Mouse (Mus musculus) intestine, embryonic 15.5 days (tissue): ENCODE data around the gene Tmem50b. TPM values are rescaled to one million over a fixed set of nuclear protein-coding genes. Genes with fewer than 3 reads are reported as not detected.

Source experiments
- ATAC-seq: fragments of 200-750 bp; cut with Nextera tagmentation; 2 replicates; pipeline ENCODE4 v1.8.0; 2017; ENCODE audit warnings: moderate TSS enrichment, moderate library complexity
- H3K27ac ChIP-seq: fragments of 300-500 bp; sonication (generic); 2 replicates; pipeline ENCODE4 v1.5.1; 2015; ENCODE audit warnings: mild to moderate bottlenecking, inconsistent platforms
- H3K27me3 ChIP-seq: fragments of 300-500 bp; sonication (generic); replicated peaks from 2 replicates; pipeline ENCODE4 v1.6.1; 2015; ENCODE audit warnings: inconsistent platforms
- H3K36me3 ChIP-seq: fragments of 300-500 bp; sonication (generic); 2 replicates; pipeline ENCODE4 v1.6.1; 2015; ENCODE audit warnings: inconsistent platforms
- H3K4me1 ChIP-seq: fragments of 300-500 bp; sonication (generic); replicated peaks from 2 replicates; pipeline ENCODE4 v1.6.1; 2015; ENCODE audit warnings: inconsistent platforms
- H3K4me2 ChIP-seq: fragments of 300-500 bp; sonication (generic); replicated peaks from 2 replicates; pipeline ENCODE4 v1.6.1; 2015; ENCODE audit warnings: mild to moderate bottlenecking, inconsistent platforms
- H3K4me3 ChIP-seq: fragments of 300-500 bp; sonication (generic); replicated peaks from 2 replicates; pipeline ENCODE4 v1.5.1; 2015; ENCODE audit warnings: inconsistent platforms
- H3K9ac ChIP-seq: fragments of 300-500 bp; sonication (generic); 2 replicates; pipeline ENCODE4 v1.6.1; 2015; ENCODE audit warnings: inconsistent platforms
- H3K9me3 ChIP-seq: fragments of 300-500 bp; sonication (generic); 2 replicates; pipeline ENCODE4 v1.6.1; 2016; ENCODE audit warnings: inconsistent platforms
- WGBS: fragments of 180-500 bp; shearing (Covaris S2); methylation state at CpG from one replicate; pipeline ENCODE4 v1.1.7; 2015; 5-methylcytosine and 5-hydroxymethylcytosine counted together
- polyA plus RNA-seq: library from polyadenylated mRNA; unstranded; fragments of >200 nt; fragmentation: Nextera tagmentation; extraction: Ambion mirVana; gene quantifications from 2 replicates; pipeline ENCODE4 v1.2.1, GENCODE M21; 2015

The Tmem50b gene
- polyA plus RNA-seq, 1 experiment from 2014 or later, result 31.7 TPM

DNA sequence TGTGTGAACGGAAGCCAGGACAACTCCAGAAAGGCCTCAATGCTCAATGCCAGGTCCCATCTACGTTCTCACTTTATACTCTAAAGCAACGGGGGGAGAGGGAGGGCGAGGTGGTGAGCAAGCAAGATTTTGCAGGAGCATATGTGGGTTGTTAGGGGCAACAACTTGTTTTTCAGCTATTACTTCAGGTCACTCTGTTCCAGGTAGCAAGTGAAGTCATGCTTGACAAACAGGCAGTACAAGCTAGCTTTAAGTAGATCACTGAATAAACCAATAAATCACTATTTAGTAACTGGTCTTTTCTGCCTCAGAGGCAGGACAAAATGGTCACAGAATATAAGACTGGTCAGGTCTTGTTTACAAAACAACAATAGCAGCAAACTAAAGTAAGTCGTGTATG is 12.0 kb downstream of the Tmem50b start:
- WGBS, result 82% methylated on average over 5 of the region's 5 CpGs
- no peaks in the 10 kb centered on the region for H3K9me3 ChIP-seq
- ATAC-seq, result no peak

DNA sequence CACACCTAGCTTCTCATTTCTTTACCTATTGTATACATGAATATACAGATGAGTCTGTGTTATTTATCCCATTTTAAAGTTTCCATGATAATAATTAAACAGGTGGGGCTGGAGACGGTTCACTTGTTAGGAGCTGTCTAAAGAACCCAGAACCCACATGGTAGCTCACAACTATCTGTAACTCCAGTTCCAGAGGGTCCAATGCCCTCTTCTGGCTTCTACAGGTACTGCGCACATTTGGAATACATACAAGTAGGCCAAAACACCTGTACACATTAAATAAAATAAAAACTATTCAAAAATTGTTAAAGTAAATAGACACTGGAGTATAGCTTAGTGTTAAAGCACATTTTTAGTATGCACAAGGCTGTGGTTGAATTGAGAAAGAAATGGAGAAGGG is 15.3 kb downstream of the Tmem50b start:
- no peaks in the 10 kb centered on the region for H3K27me3 ChIP-seq
- no peaks in the 10 kb centered on the region; the same call in 1 of the 2 replicates for H3K36me3 ChIP-seq
- H3K4me1 ChIP-seq, result no peaks in the 10 kb centered on the region
- H3K4me2 ChIP-seq, result no peak overlapping the region
- ATAC-seq, result no peak
- H3K27ac ChIP-seq, result no peak overlapping the region
- no peak overlapping the region for H3K4me3 ChIP-seq
- 80% methylated on average over 2 of the region's 2 CpGs for WGBS
- no peak overlapping the region for H3K9ac ChIP-seq
- no peaks in the 10 kb centered on the region for H3K9me3 ChIP-seq

More for the DNA sequence above, 12.0 kb downstream of the Tmem50b start:
- H3K27me3 ChIP-seq, result no peaks in the 10 kb centered on the region
- no peak overlapping the region for H3K4me3 ChIP-seq
- H3K36me3 ChIP-seq, result no peaks in the 10 kb centered on the region; the same call in 1 of the 2 replicates
- no peak overlapping the region for H3K4me2 ChIP-seq
- no peak overlapping the region for H3K9ac ChIP-seq
- no peak overlapping the region for H3K27ac ChIP-seq
- H3K4me1 ChIP-seq, result 0 out of 2 replicates have a peak, but pooled peaks cover 2% of the 10 kb centered on the region

DNA sequence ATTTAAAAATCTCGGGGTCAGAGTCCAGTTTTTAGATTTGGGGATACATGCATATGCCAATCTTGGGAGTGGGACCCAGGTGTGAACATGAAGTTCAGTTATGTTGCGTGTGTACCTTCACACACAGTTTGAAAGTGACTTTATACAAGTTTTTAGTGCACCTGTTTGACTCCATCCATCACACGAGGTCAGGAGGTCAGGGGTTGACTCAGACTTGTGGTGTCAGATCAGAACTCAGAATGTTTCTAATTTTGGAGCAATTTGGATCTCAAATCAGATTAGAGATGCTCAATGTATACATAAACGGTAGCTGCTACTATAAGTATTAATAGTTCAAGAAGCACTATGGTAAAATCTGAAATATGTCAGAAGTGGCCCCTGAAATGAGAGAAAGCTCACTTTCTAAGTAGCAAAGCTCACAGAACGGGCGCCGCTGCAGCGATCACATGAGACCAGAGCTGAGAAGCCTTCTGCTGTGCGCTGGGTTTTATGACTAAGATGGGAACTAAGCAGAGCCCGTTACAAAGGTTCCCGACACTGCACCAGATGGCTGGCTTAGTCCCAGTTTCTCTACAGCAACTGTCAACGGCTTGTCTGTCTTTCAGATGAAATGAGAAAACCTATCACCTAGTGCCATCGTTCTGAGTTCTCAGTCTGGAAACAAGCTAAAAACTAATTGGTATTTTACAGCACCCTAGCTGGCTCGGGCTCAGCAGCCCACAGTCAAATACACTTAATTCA is 18.4 kb downstream of the Tmem50b start:
- Histone ChIP-seq H3K4me1 (no peaks in the 10 kb centered on the region), H3K27ac (no peak overlapping the region), H3K4me3 (no peak overlapping the region), H3K9me3 (no peaks in the 10 kb centered on the region), H3K27me3 (no peaks in the 10 kb centered on the region), H3K4me2 (no peak overlapping the region), H3K9ac (no peak overlapping the region), H3K36me3 (no peaks in the 10 kb centered on the region; the same call in 1 of the 2 replicates)
- ATAC-seq, result no peak
- 78% methylated on average over 14 of the region's 14 CpGs for WGBS

DNA sequence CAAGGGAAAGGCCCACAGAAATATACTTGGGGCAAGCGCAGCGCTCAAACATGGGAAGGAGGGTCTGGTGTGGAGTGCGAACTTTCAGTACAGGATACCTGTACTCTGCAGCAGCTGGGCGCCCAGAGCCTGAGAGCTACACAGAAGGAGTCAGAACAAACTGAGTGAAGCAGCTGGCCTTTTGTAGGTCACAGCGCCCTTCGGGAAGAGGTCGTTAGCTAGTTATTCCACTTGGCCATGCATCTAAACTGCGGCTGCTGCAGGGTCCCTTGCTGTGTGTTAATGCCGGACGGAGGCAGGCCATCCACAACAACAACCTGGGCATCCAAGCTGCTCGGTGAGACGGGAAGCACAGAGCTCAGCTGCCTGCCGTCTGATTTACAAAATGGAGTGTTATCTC is 22.4 kb downstream of the Tmem50b start:
- no peak overlapping the region for H3K4me3 ChIP-seq
- H3K27ac ChIP-seq, result no peak overlapping the region
- ATAC-seq, result no peak
- no peak overlapping the region for H3K9ac ChIP-seq
- H3K4me2 ChIP-seq, result no peak overlapping the region
- no peaks in the 10 kb centered on the region for H3K27me3 ChIP-seq
- no peaks in the 10 kb centered on the region for H3K36me3 ChIP-seq
- H3K9me3 ChIP-seq, result no peaks in the 10 kb centered on the region
- H3K4me1 ChIP-seq, result no peaks in the 10 kb centered on the region
- WGBS, result 77% methylated on average over 13 of the region's 13 CpGs

DNA sequence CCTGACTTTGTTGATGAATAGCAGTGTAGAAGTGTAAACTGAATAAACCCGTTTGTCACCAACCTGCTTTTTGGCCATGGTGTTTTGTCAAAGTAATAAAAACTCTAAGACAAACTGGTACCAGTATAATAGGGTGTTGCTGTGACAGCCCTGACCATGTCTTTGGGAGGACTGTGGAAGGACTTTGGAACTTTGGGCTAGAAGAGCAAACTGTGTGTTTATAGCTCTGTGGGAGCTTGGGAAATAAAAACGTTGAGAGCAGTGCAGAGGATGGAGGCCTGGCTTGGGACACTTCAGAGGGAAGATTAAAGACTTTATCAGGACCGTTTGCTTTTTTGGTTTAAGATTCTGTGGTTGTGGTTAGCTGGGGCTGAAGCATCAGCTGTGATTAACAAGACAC is 26.5 kb downstream of the Tmem50b start:
- Histone ChIP-seq H3K27ac (no peak overlapping the region), H3K4me3 (no peak overlapping the region), H3K9ac (no peak overlapping the region), H3K9me3 (no peaks in the 10 kb centered on the region), H3K4me1 (no peaks in the 10 kb centered on the region), H3K36me3 (no peaks in the 10 kb centered on the region), H3K27me3 (no peaks in the 10 kb centered on the region), H3K4me2 (no peak overlapping the region)
- peak; percentile 55 for ATAC-seq
- WGBS, result 39% methylated on average over 3 of the region's 3 CpGs

DNA sequence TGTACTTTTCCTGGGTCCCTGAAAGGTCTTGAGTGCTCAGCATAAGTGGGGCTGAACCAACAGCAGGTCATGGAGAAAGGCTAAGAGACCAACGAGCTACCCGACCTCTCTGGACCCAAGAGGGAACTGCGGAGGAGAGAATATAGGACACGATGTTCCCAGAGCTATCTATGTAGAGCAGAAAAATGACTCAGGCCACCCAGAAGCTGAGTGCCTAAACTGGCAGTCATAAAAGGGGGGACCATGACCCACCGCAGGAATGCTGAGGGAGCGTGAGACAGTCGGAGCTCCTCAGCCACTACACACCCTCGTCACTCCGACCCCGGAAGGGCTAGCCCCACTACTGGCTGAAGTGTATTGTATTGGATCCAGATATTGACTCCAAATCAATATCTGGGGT is 28.6 kb downstream of the Tmem50b start:
- WGBS, result 84% methylated on average over 10 of the region's 10 CpGs
- Histone ChIP-seq H3K9me3 (no peaks in the 10 kb centered on the region), H3K4me1 (0 out of 2 replicates have a peak, but pooled peaks cover 11% of the 10 kb centered on the region), H3K4me3 (no peak overlapping the region), H3K36me3 (0 out of 2 replicates have a peak, but pooled peaks cover 5% of the 10 kb centered on the region), H3K4me2 (no peak overlapping the region), H3K27me3 (no peaks in the 10 kb centered on the region), H3K27ac (no peak overlapping the region), H3K9ac (no peak overlapping the region)
- ATAC-seq, result no peak

DNA sequence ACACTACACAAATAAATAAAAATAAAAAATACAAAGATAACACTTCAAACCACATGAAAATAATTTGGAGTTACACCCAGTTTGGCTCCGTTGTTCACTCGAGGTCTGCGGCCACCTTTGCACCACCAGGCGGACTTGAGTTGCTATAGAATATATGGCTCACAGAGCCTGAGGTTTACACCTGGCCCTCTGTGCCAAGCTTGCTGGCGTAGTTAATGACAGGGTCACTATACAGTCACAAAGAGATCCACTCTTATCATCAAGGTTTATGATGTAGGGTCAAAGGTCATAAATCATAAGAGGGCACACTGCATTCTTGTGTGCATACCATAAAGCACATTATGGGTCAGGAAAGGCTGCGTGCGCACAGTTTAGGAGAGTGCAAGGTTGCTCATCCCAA is 31.6 kb downstream of the Tmem50b start:
- peak; percentile 72 for ATAC-seq

DNA sequence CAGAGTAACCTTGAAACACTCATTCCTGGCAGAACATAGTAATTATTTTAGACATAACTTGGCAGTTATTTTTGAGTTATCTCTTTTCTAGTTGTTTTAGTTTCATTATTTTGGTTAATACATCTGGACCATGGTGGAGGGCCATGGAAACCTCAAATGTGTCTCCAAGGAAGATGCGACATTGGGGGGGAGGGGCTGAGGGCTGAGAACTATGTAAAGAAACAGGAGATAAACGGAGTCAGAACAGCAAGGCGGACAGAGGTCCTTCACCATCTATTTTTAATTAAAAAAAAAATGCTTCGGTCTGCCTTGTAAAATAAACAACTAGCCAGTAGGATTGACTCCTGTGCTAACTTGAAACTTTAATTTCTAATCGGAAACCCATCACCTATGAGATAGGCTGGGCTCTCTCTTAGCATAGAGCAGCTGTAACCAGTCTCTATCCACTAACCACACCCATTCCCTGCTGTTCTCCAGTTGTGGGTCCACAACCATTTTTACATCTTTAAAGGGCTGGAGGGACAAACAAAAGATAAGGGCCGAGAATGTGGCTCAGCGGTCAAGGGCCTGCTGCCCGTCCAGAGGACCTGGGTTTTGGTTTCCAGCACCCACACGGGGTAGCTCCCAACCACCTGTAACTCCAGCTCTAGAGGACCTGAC is 32.2 kb downstream of the Tmem50b start:
- H3K36me3 ChIP-seq, result peaks cover 24% of the 10 kb centered on the region; the same call in 1 of the 2 replicates
- H3K9ac ChIP-seq, result no peak overlapping the region
- no peak overlapping the region for H3K4me3 ChIP-seq
- no peak overlapping the region for H3K4me2 ChIP-seq
- H3K27ac ChIP-seq, result no peak overlapping the region; the same call in 1 of the 2 replicates
- WGBS, result 47% methylated on average over 9 of the region's 9 CpGs
- H3K27me3 ChIP-seq, result no peaks in the 10 kb centered on the region
- peak; percentile 9; the same call in 1 of the 2 replicates for ATAC-seq
- H3K4me1 ChIP-seq, result 0 out of 2 replicates have a peak, but pooled peaks cover 11% of the 10 kb centered on the region
- no peaks in the 10 kb centered on the region for H3K9me3 ChIP-seq

More for the DNA sequence above, 31.6 kb downstream of the Tmem50b start:
- Histone ChIP-seq H3K4me3 (no peak overlapping the region), H3K9ac (no peak overlapping the region), H3K4me2 (no peak overlapping the region), H3K27me3 (no peaks in the 10 kb centered on the region), H3K27ac (no peak overlapping the region; the same call in 1 of the 2 replicates), H3K9me3 (no peaks in the 10 kb centered on the region), H3K4me1 (0 out of 2 replicates have a peak, but pooled peaks cover 11% of the 10 kb centered on the region), H3K36me3 (peaks cover 24% of the 10 kb centered on the region; the same call in 1 of the 2 replicates)
- WGBS, result 55% methylated on average over 7 of the region's 7 CpGs

DNA sequence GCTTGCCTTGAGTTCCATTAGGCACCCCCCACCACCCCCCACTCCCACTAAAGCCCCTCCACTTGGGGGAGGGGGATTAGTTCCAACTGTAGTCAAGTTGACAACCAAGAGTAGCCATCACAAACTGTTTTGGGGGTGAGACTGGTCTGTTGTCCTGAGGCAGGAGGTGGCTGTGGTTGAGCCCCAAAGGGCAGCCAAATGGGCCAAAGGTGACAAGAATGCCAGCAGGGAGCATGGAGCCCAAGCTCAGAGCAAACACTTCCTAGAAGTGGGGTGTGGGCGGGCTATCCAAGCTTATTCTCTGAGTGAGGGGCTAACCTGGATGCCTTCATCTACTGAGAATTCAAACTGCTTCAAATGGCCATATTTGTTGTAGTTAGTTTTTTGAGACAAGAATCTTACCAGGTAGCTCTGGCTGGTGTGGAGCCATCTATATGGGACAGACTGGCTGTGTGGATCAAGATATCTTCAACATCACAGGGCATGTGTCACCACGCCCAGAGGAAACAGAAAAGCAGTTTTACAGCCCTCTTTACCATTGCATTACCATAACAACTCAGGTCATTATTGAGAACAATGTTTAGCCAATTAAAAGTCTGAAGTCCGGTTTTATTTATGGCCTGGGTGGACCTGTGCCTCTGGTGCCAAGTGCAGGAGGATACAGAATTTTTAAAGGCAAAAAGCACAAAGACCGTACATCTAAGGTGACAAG is 32.9 kb downstream of the Tmem50b start:
- Histone ChIP-seq H3K4me3 (no peak overlapping the region), H3K27me3 (no peaks in the 10 kb centered on the region), H3K36me3 (peaks cover 26% of the 10 kb centered on the region; the same call in 1 of the 2 replicates), H3K4me2 (0 out of 2 replicates have a peak overlapping the region, but pooled peaks have one; percentile 7), H3K4me1 (0 out of 2 replicates have a peak, but pooled peaks cover 11% of the 10 kb centered on the region), H3K9me3 (no peaks in the 10 kb centered on the region), H3K9ac (no peak overlapping the region), H3K27ac (peak overlapping the region; percentile 11; the same call in 1 of the 2 replicates)
- peak; percentile 70 for ATAC-seq
- whole genome bisulfite sequencing, result 57% methylated on average over 4 of the region's 4 CpGs

DNA sequence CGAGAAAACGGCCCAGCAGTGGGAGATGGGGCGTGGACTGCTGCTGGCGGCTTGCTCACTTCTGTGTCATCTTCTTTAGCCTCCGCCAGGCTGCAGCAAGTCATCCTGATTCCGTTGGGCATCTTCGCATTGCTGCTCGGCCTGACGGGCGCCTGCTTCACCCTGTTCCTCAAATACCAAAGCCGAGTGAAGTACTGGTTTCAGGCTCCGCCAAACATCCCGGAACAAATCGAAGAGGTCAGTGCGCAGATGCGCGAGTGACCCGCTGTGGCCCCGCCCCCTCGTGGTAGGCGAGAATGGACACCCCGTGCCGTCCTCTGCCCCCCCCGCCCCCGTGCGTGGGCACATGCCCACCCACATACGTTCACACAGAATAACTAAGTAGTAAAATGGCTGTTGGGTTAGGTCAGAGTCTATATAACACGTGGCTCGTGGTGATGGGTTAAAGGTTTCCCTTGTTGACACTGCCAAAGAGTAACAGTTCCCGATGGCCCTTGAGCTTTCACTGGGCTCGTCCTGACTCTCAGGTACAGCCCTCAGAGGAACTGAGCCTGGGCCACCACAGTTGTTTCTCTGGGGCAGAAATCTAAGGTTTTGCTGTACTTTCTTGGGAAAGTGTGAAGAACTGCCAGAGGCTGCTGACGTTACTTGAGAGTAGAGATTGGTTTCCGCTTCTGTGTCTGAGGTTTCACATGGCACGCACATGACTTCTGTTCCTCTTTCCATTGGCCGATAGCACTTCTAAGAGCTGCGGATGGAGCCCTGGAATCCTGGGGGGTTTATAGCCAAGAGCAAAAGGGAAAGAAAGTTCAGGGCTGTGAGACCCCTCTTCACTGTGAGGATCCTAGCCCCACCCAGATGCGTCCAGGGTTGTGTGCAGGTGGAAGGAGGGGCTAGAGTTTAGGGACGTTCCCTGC is 35.8 kb downstream of the Tmem50b start:
- no peaks in the 10 kb centered on the region for H3K27me3 ChIP-seq
- 0 out of 2 replicates have a peak, but pooled peaks cover 11% of the 10 kb centered on the region for H3K4me1 ChIP-seq
- no peak overlapping the region for H3K27ac ChIP-seq
- no peak for ATAC-seq
- H3K9me3 ChIP-seq, result no peaks in the 10 kb centered on the region
- 74% methylated on average over 38 of the region's 38 CpGs for WGBS
- H3K4me3 ChIP-seq, result no peak overlapping the region
- no peak overlapping the region for H3K4me2 ChIP-seq
- H3K36me3 ChIP-seq, result peaks cover 39% of the 10 kb centered on the region; the same call in 1 of the 2 replicates
- no peak overlapping the region for H3K9ac ChIP-seq

DNA sequence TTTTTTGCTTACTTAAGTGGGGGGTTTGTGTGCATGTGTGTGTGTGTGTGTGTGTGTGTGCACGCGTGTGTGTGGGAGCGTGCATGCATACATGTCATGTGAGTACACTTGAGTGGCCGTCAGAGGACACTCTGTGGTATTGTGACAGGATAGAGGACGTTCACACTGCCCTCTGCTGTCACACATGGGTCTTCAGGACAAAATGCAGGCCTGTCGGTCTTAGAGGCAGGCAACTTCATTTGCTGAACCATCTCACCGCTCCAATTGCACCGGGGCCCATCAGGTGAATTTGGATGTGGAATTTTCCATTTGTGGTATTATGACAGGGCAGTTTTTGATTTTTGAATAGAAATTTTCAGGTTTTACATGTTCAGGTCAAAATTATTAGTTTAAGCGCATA is 36.5 kb downstream of the Tmem50b start:
- no peak overlapping the region for H3K27ac ChIP-seq
- peaks cover 39% of the 10 kb centered on the region; the same call in 1 of the 2 replicates for H3K36me3 ChIP-seq
- no peak overlapping the region for H3K9ac ChIP-seq
- H3K4me2 ChIP-seq, result no peak overlapping the region
- 54% methylated on average over 9 of the region's 9 CpGs for WGBS
- H3K4me1 ChIP-seq, result peaks cover 11% of the 10 kb centered on the region; the same call in 1 of the 2 replicates
- no peak for ATAC-seq
- H3K27me3 ChIP-seq, result no peaks in the 10 kb centered on the region
- no peak overlapping the region for H3K4me3 ChIP-seq
- H3K9me3 ChIP-seq, result no peaks in the 10 kb centered on the region
